Mouse (Mus musculus) embryo, embryonic 11 days (tissue): Measurements from ENCODE around the gene 1700007K13Rik.
"Not testable (repeated sequence)": the region's sequence is repeated elsewhere in the genome, so short reads cannot be mapped to it uniquely, and the experiment has no call there.

Experiments used
- DNase-seq: peaks from one replicate; pipeline ENCODE4 v3.0.0-alpha.2; 2015

Gene 1700007K13Rik

DNA sequence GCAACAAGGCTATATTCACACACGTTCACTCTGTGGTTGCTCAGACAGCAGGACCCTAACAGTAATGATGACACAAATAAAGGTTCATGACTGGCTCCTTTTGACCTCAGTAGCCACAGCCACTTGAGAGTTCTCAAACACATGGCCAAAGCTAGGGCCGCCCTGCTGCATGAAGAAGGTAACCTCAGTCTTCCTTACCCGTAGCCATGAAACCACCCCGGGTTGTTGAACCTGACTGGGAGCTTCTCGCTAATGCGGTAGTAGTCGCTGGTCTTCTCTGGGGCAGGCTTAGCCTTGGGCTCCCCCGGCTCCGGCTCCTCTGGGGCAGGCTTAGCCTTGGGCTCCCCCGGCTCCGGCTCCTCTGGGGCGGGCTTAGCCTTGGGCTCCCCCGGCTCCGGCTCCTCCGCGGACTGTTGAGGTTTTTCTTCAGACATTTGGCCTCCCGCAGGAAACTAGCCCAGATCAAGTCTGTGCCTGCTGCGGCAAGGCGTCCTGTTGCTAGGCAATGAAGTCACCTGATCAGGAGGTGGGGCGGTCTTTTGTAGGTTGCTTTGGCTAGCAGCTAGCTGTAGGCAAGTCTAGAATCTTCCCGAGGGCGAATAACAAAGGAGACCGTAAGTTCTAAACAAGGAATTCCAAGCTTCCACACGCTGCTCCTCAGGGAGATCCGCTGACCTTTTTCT is at the start of gene 1700007K13Rik:
Gene 1700007K13Rik (minus strand): TSS at position 497 of the 683 bp plus-strand sequence.
- DNase-seq = peak; percentile 86

DNA sequence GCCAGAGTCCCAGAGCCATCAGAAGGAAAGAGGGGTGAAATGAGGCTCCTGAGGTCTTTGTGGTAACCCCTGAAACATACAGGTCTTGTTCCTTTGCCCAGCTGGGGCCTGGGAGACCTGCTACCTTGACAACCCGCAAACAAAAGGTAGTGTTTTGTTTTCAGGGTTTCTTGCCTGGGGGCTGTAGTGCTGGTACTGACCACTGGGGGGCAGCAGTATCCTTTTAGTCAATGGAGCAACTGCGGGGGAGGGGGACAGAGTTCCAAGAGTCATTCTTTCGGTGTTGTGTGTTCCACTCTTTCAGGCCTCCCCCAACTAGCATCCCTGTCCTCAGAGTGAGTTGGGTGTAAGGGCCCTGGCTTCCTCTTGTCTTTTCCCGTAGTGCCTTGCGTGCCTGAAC is 48.4 kb upstream of the 1700007K13Rik start:
- peak; percentile 91 for DNase-seq

DNA sequence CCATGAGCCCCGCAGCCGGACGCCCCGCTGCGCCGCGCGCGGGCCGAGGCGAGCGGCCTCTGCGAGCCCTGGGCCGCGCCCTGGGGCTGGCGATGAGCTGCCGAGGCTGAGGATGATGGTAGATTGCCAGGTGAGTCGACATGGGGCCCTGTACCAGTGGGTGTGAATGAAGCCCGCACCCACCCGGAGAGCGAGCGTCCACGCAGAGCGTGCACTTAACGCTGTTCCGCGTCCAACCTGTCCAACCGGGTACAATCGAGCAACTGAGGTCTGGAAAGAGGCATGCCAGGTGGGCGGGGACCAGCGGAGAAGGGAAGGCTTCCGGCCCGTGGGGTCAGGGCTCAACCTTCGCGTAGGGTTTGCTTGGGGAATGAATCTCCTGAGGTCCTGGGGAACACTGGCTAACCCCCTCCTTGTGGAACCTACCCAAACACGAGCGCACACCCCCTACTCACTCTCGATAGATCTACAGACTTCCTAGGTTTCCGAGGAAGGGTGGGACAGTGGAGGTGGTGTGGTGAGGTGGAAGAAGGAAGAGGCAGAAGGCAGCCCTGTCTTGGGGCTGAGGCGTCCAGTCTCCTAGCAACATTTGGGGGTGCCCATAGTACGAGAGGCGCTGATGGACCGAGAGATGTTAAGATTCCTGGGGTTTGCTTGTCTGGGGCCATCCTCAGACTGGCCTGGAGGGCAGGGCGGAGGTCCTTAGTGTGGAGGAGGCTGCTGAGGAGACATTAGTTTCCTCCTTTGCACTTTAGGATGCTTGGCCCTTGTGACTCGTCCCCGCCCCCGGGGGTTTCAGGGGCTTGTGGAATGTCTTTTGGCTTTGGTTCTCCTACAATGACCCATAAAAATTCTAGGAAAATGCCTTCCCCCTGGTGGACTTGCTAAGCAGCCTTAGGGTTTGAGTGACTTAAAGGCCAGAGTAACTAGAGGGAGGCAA is 47.6 kb upstream of the 1700007K13Rik start:
- DNase-seq = peak; percentile 59

DNA sequence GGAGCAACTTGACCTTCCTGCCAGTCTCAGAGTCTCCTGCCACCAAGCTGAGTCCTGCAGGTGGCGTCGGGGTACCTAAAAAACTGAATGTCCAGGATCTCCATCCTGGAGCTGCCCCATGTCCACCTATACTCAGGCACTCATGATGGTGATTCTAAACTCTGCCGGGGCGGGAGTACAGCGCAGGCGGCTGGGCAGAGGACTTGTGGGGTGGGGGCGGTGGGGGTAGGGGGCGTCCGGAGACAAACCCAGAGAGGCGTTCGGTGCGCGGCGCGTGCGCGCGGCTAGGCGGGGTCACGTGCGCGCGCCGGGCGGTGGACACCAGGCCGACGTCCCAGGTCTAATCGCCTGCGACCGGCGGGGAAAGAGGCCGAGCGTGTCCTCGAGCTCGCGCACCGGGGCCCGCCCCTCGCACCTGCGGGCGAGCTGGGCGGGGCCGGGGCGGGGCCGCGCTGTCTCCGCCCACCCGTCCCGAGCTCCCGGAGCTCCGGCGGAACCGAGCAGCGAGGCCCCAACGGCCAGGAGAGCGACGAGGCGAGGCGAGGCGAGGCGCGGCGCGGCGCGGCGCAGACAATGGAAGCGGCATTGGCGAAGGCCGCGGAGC is 46.8 kb upstream of the 1700007K13Rik start, which contains the start of gene Ralgds:
Gene Ralgds (plus strand): TSS at position 328 of the 604 bp plus-strand sequence.
- DNase-seq = peak; percentile 86

DNA sequence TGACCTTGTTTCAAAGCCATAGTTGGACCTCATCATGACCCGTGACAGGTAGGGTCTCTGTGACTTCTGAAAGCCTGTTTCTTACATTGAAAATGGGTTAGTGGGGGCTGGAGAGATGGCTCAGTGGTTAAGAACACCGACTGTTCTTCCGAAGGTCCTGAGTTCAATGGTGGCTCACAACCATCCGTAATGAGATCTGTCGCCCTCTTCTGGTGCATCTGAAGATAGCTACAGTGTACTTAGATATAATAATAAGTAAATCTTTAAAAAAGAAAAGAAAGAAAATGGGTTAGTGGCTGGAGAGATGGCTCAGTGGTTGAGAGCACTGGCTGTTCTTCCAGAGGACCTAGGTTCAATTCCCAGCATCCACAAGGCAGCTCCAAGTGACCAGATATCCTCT is 45.5 kb upstream of the 1700007K13Rik start:
- DNase-seq = not testable (repeated sequence)

DNA sequence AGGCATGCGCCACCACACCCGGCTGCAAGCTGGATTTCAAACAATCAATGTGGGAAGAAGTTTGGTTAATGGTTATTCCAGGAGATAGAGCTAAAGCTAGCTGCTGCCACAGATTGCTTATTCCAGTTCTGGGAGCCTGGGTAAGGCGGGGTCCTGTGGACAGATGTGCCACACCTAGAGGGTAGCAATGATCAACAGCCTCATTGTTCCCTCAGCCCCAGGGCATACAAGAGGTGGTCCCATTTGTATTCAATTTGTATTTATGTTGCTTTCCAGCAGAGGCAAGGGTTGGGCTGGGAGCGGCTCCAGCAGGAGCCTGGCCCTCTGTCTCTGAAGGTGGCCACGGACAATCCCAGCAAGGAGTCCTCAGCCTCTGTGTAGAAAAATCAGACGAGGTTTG is 40.2 kb upstream of the 1700007K13Rik start:
- DNase-seq = no peak

DNA sequence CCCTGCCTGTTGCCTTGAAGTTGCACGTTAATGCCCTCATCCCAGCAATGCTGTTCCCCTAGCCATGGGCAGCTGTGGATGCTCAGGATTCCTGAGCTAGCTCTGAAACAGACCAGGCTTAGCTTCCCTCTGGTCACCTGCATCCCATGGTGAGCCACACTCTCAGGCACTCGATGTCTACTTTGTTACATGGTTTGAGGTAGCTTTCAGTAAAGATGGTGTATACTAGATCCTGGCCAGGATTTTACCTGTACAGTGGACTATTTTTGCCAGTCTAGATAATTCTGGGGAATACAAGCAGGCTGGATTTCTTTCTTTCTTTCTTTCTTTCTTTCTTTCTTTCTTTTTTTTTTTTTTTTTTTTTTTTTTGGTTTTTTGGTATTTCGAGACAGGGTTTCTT is 39.7 kb upstream of the 1700007K13Rik start, which contains the start of gene Gm10134:
Gene Gm10134 (plus strand): TSS at position 301 of the 400 bp plus-strand sequence.
- no peak for DNase-seq

DNA sequence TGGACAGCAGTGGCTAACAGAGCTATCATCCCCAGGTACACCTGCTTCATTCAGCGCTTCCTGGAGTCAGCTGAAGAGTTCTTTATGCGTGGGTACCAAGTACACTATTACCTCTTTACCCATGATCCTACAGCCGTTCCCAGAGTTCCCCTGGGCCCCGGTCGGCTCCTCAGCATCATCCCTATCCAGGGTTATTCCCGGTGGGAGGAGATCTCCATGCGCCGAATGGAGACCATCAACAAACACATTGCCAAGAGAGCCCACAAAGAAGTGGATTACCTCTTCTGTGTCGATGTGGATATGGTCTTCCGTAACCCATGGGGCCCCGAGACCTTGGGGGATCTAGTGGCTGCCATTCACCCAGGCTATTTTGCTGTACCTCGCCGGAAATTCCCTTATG is 38.5 kb upstream of the 1700007K13Rik start:
- no peak for DNase-seq

DNA sequence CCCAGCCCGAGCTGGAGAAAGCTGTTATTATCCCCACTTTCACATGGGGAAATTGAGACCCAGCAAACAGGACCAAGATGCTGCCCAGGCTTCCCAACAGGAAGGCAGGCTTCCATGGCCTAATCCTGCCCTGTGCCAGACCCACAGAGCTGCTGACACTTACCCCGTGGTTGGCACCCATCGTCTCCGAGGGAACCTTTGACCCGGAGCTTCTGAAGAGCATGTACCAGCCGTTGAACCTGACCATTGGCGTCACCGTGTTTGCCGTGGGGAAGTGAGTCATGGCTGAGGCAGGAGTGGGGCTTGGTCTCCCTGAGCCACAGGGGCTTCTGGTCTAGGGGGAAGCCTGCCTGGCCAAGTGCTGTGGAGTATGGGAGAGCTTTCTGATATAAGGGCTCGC is 36.9 kb upstream of the 1700007K13Rik start:
- no peak for DNase-seq

DNA sequence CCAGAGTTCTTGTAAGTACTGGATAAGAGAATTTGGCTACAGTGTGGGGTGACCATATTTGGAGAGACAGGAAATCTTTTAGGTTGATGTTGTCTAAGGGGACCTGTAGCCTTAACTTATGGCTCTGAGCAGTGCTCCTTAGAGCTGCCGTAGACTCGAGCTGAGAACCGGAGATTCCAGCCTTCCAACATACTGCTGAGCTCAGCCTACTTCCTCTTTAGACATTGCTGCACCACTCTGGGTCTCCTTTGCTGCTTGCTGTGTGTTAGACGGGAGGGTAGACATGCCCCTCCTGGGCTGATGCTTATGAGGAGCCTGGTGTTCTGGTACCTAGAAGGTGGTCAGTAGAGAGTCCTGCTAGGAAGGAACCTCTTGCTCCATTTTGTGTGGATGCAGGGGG is 32.3 kb upstream of the 1700007K13Rik start:
- DNase-seq = no peak

DNA sequence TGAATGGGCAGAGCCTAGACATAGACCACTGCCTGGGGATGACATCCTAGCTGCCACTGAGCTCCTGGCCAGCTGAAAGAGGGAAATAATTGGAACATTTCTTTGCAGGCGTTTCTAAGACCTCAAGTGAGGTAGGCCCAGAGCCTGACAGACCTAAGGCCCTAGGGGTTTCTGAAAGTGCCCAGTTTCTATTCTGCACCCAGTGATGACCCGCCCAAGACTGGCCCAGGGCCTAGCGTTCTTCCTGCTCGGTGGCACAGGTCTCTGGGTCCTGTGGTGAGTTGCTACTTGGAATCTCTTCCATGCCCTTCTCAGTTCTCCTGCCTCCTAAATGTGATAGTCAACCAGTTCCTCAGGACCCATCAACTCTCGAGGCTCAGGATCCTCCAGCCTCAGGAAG is 31.4 kb upstream of the 1700007K13Rik start:
- no peak for DNase-seq

DNA sequence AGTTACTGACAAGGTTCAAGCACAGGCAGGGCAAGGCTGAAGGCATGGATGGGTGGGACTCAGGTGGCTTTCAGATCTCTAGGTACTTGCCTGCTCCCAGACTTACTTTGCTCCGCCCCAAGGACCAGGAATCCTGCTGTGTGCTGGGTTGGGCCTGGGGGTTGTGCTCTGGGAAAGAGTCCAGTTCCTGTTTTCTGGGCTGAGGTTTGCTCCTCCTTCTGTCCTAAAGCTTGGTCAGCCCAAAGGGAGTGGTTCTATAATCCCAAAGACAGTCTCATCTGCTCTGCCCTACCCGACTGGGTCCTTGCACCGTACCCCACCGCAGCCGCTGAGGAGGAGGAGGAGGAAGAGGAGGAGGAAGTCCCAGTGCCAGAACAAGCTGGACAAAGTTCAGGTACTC is 30.5 kb upstream of the 1700007K13Rik start, which contains the start of gene Gbgt1:
Gene Gbgt1 (plus strand): TSS at position 221 of the 400 bp plus-strand sequence.
- no peak for DNase-seq

DNA sequence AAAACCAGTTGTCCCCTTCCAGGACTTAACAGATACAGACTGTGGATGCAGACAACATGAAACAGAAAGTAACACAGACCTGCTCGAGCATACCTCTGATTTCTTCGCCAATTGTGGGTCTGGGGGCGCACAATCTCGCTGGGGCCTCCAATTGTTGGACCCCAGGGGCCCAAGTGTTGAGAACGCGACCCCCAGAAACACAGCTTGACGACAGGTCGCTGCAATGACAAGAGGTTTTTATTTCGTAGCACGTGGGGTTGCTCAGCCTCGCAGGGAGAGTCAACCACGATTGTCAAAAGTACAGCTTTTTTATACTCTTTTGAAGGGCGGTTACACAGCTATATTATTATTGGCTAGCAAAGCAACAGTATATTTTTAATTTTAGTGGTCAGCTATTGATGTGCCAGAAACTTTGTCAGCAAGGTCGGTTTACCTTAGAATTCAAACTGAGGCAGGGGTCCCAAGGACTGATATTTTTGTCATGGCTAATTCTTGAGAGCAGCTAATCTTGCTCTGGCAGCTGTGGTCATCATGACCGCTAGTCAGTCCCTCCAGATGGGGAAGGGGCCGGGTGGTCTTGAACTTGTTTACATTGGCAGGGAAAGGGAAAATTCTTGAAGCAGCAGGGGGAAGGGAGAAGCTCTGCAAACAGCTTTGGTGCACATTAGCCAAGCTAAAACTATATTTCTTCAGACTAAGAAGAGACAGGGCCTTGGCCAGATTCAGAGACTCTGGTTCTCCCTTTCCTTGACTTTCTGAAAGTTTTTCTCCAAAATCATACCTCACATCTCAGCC is 29.9 kb upstream of the 1700007K13Rik start:
- DNase-seq = no peak

DNA sequence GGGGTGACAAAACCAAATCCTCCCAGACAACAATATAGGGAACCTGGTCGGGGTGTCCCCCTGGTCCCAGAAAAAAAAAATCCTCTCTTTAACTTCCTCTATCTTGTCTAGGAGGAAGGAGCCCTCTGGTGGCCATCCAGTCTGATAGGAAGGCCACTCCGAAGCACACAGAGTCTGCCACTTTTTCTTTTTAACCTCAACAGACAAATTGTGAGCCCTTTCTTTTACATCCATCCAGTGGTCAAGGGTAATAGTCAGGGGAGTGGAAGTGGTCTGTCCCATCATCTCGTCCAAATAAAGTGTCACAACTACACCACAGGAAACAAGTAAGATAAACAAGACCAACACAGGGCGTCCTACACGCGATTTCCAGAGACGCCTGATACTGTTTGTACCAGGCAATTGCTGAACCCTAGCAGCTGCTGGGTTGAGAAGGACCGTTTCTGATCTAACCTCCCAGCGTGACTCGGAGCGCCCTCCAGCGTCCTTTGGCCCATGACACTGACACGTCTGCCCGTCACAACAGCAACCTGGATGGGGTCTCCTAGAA is 29.1 kb upstream of the 1700007K13Rik start:
- DNase-seq = no peak

DNA sequence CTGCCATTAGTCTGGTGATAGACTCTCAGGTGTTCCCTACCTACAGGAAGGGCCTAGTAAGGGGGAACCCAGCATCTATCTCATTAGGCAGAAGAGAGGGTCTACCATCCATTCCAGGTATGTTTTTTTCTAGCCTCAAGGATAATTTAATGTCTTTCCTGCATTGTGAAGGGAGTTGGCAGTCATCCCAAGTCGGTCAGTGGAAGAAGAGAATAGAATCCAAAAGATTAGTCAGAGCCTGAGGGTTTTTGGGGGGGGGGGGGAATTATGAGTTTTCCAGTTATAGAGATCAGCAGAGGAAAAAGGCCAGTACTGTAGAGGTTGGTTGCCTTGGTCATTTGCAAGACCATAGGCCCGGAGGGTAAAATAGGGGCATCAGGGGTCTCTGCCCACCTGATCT is 28.4 kb upstream of the 1700007K13Rik start:
- DNase-seq = no peak

DNA sequence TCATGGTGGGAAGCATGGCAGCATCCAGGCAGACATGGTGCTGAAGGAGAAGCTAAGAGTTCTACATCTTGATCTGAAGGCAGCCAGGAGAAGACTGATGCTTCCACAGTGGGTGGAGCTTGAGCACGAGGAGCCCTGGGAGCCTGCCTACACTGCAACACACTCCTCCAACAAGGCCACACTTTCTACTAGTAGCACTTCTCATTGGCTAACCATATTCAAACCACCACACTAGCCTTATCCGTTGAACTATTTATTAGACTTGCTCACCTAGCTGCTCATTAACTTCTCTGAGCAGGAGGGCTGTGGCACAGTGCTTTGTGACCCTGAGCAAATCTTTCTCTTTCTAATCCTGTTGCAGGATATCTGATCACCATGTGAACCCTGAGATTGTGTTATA is 17.7 kb upstream of the 1700007K13Rik start:
- no peak for DNase-seq

DNA sequence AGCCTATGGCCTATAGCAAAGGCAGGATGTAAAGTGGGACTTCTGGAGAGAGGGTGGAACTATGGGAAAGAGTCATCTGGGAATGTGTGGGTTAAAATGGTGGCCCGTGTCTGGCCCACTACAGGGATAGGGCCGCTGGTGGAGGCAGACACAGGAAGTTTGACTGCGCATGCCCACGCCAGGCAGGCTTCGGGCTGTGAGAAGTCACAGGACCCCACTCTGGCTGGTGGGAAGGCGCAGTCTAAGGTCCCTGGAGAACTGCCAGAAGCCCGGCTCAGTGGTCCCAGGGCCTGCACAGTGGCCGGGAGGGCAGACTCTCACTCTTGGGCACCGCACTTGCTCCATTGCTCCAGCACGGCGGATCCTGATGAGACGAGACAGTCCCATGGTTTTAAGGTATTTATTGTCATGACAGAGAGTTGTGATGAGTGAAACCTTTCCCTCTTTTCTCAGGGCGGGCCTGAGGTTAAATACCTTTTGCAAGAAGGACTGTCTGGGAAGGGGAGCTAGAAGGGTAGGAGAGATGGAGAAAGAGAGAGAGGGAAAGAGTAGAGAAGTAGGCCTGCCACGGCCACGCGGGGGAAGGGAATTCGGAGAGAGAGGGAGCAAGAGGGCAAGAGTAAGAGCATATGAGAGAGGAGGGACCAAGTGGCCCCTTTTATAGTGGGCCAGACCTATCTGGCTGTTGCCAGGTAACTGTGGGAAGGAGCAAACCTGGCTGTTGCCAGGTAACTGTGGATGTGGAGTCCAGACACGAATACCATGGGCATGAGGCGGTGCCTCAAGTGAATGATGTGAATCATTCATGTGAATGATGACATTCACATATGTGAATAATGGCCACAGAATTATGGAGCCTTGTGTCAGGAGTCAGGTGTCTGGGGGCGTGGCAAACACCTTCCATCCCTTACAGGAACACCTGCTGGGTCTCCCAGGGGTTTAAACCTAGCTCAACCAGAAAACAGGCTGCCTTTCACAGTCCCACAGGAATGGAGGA is 13.4 kb upstream of the 1700007K13Rik start:
- no peak for DNase-seq

DNA sequence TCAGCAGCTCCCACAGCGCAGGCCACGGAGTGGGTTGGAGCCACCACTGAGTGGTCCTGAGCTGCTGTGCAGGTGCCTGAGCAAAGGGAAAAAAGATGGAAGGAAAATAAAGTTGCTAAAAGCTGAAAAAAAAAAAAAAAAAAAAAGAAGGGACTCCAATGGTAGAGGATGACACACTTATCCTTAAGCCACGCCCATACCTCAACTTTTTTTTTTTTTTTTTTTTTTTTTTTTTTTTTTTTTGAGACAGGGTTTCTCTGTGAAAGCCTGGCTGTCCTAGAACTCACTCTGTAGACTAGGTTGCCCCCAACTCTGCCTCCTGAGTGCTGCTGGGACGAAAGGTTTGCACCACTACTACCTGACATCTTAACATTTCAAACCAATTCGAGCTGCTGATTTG is 11.9 kb upstream of the 1700007K13Rik start:
- DNase-seq = not testable (repeated sequence)

DNA sequence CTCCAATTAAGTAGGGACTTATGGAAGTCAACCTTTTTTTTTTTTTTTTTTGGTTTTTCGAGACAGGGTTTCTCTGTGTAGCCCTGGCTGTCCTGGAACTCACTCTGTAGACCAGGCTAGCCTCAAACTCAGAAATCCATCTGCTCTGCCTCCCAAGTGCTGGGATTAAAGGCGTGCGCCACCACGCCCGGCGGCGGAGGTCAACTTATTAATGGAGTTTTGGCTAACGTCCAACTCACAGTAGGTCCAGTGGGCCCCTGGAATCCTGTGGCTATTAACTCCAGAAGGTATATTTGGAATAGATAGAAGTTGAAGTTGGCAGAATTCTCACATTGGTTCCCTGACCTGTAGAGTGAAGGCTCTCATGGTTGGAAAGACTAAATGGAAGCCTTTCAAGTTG is 5.9 kb upstream of the 1700007K13Rik start:
- not testable (repeated sequence) for DNase-seq

DNA sequence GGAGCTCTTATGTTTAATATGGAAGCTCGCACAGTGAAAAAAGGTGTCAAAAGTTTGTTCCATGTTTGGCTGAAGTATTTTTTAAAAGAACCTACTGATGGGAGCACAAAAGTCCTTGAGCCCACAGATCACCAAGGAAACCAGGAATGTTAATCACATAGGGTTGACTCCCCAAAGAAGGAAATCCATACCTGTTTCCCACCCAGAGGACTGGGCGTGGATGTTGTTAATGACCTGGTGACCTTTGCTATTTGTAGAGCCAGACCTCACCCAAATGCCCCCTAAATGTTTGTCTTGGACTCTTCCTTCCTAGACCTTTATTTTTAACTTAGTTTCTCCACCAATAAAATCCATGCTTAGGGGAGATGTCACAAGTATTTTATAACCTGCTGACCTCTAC is 4.5 kb upstream of the 1700007K13Rik start:
- DNase-seq = no peak

DNA sequence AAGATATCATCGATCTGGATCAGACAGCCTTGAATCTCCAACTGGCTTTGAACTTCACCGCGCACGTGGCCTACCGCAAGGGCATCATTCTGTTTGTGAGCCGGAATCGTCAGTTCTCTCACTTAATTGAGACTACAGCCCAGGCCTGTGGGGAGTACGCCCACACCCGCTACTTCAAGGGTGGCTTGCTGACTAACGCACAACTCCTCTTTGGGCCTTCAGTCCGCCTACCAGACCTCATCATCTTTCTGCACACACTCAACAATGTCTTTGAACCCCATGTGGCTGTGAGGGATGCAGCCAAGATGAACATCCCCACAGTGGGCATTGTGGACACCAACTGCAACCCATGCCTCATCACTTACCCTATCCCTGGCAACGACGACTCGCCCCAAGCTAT is 3.3 kb upstream of the 1700007K13Rik start:
- no peak for DNase-seq
